Mouse (Mus musculus) skeletal muscle tissue, adult 2 months (tissue): ENCODE measurements around the gene Nudt3.
"Not testable (repeated sequence)": the region's sequence is repeated elsewhere in the genome, so short reads cannot be mapped to it uniquely, and the experiment has no call there.

Source experiments
- DNase-seq: peaks from one replicate; pipeline ENCODE4 v3.0.0-alpha.2; 2012; ENCODE audit warnings: low read depth, low spot score

Nudt3 gene

DNA sequence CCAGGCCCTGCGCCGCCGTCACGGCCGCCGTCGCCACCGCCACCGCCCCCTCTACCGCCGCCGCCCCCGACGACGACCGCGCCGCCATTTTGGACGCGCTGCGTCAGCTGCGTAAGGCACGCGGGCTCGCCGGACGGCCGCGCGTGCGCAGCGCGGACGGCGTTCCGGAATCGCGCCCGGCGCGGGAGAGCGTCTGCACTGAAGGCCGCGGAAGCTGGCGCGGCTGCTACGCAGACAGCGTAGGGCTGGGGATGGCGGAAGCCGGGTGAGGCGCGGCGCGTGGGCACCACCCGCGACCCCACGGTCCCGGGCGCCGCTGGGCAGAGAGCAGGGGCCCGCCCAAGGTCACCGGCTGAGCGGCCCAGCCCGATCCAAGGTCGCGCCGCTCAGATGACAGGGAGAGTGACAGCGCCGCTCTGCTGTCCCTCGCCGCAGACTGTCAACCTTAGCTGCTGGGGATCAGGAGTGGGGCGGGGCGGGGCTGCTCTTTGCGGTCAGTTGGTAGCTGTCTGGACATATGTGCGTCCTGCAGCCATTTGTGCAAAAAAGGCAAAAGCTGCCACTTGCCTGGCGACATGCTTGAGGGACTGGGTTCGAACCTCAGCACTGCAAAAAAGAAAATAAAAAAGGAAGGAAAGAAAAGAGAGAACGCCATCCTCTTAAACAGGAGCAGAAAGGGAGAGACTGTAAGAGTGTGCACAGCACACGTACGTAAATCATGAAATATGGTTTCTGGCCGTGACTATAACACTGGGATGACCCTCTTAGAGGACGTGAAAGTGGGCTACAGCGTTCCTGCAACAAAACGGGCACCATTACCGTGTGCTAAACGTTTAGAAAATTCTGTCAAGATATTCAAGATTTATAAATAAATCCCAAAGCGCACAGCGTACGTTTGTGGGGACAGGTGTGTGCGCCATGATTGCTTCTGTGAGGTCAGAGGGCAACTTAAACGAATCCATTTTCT, at the start of gene Nudt3:
Gene Nudt3 (minus strand): TSS at position 136 of the 967 bp plus-strand sequence.
- DNase-seq = peak; percentile 94

DNA sequence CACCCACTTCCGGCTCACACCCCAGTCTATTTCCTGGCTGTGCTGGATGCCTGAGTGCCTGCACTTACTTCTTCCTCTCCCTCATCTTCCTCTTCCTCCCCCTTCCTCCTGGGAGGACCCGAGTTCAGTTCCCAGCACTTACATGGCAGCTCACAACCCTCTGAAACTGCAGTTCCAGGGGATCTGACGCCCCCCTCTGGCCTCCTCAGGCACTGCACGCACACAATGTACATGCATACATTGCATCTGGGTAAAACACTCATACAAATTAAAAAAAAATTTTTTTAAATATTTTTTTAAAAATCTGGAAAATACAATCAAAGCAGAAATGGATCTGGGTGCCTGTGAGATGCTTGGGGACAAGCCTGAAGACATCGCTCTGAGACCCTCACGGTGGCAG, 48.4 kb upstream of the Nudt3 start:
- no peak for DNase-seq

DNA sequence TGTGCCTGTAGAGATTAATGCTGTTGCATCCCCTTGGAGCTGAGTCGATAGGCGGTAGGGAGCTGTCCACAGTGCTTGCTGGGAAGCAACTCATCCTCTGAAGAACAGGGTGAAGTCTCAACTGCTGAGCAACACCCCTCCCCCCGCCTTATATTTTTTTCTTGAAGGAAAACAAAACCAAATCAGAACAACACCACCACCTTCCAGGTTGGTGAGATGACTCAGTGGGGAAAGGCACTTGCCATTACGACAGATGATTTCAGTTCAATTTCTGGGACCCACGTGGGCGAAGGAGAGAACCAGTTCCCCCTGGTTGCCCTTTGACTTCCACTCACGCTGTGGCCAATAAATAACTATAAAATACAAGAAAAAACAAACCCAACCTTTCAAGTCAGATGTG, 35.5 kb upstream of the Nudt3 start:
- no peak for DNase-seq

DNA sequence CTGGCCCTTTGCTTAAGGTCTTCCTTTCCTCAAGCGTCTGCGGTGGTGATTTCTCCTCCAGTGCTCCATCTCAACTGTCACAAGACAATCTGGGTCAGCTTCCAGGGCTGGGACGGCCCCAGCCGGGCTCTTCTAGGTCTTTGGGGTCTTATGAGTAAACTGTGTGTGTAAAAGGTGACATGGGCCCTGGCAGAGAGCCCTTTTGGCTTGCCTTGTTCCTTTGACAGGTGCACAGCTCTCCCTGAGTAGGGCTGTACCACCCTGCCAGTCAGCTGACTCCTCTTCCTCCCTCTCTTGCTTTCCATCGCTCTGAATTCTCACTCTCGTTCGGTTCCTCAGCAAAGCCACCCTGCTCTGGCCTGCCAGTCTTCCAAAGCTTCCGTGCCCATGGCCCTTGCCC, 33.8 kb upstream of the Nudt3 start:
- no peak for DNase-seq

DNA sequence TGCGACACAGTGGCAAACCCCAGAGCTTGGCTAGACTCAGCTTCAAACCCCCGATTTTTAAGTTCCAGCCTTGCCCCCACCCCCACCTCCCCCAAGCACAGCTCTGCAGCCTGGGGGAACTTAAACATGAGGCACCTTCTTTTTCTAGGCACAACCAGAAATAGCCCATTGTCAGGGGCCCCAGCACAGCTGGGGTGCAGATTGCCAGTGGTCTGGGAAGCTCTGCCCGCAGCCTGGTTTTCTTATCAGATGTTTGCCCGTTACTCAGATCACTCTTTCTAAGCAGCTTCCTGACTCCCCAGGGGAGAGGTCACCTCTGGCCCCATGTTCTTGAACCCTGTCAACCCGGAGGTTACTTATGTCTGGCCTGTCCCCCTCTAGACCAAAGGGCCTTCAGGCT, 33.1 kb upstream of the Nudt3 start:
- no peak for DNase-seq

DNA sequence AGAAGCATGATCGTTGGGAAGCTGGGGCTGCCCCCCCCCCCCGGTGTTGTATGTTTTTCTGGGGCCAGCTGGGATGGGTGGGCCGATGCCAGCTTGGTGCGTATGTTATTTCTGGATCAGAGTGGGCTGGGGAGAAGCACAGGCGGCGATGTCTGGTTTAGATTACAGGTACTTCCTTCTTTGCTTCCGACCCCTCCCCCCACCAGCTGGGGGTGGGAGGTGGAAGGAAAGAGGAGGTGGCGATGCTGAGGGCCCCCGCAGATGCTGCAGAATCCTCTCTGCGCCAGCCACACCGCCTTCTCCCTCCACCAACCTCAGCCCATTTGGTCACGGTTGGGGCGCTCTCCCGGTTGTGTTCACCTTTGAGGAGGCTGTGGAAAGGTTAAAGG, 32.7 kb upstream of the Nudt3 start:
- no peak for DNase-seq

DNA sequence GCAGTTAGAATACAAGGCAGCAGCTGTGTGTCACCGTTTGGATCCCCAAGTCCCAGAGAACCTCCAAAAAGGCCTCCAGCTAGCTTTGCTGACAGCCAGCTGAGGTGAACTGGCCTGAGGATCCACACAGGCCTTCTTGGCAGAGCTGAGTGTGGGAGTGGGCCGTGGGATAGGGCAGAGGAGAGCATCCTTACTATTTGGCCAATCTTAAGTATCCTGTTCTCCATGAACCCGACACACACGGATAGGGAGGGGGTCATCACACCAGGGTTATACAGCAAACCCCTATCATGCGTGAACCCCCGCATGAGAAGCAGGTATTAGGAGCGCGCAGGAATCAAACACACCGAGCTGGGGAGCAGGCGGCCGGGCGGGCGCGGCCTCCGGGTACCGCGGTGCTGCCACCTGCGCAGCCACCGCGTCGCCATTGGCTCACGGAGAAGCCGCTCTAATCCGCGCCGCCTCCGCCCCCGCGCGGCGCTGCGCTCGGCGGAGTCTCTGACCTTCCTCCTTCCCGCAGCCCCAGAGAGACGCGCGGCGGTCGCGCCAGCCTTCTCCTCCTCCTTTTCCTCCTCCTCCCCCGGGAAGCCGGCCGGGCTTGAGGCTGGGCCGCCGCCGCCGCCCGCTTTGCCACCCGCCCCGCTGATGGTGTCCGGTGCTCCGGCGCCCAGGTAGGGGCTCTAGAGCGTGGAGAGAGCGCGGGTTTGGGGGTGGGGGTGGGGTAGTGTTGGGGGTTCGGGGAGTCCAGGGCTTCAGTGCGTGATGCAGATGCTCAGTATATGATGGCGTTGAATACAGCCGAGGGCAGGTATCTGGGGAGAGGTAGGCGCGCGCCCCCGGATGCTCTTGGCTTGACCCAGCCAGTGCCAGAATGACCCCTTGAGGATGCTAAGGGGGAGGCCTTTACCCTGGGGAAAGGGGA, 32.1 kb upstream of the Nudt3 start, which contains the start of gene Pacsin1:
Gene Pacsin1 (plus strand): TSS at position 421 of the 922 bp plus-strand sequence.
- DNase-seq = no peak

DNA sequence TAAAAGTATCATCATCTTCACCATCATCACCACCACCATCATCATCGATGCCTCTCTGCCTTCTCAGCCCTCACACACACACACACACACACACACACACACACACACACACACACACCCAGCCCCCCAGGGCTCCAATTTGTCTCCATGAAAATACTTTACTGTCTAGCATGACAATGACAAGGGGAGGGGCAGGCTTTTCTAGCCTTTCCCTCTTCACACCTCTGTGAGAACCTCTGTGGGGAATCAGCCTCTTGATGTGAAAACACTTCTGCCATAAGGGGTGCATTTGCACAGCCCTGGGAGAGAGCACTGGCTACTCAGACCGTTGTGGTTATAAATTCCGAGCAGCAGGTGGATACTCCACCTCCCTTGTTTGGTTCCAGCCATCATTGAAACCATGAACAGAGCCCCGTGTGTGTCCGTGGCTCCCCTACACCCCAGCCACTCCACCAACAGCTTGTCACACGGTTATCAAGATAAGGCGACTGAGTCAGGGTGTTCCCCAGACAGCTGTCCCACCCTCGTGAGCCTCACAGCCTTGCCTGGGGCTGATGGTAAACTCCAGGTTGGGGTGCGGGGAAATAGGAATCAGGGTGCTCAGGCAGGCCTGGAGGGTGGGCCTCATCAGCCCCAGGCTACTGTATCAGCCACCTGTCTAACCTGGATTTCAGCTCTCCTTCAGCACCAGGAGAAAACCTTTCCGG, 30.1 kb upstream of the Nudt3 start:
- DNase-seq = no peak

DNA sequence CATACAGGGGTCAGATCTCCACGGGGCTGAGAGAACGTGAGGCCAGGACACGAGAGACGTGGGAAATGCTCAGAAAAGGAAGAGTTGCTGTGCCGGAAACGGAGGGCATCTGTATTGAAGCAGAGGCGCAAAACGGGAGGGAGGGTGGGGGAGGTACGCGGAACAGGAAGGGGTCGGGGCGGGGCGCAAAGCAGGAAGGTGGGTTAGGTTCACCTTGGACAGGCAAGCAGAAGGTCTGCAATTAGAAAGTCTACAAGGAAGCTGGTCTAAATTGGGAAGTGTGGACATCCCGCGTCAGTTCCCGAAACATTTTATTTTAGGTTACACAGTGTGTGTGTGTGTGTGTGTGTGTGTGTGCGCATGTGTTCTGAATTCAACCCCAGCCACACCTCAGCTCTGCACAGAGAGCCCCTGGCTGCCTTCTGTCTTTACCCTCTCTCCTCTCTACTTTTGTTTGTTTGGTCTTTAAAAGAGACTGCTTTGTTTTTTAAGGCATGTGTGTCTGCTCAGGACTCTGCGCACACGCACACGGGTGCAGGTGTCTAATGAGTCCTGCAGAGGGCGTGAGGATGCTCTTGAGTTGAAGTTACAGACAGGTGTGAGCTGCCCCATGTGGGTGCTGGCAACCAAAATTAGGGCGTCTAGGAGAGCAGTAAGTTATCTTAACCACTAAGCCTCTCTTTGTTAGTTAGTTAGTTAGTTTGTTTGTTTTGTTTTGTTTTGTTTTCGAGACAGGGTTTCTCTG, 28.9 kb upstream of the Nudt3 start:
- DNase-seq = no peak

DNA sequence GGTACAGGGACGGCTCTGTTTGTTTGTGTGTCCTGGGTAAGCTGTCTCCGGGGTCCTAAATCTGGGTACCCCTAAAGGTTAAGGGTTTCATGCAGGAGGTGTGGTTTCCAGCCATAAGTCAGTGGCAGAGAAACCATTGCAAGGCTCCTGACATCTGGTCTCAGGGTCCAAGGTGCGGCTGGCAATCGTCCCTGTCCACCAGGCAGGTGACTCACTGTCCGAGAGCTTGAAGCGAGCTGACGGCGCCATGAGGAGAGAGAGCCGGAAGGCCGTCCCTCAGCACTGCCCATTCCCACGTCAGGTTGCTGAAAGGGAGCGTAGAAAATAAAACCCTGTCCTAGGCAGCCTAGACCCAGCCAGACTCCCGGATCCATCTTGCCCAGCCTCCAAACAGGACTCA, 27.3 kb upstream of the Nudt3 start:
- no peak for DNase-seq

DNA sequence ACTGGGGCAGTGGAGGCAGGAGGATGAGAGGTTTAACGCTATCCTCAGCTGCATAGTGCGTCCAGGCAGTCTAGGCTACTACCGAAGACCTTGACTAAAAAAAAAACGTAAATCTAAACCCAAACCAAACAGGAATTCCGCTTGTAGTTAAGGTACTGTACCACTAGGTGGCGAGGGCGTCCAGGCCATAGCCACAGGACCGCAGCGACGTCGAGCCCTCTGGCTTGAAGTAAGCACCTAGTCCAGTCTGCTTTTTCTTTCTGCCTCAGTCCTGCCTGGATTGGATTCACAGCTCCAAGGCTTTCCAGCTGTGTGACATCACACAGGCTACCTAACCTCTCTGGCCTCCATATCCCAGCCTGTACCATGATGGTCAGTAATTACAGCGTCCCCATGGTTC, 26.9 kb upstream of the Nudt3 start:
- DNase-seq = peak; percentile 48

DNA sequence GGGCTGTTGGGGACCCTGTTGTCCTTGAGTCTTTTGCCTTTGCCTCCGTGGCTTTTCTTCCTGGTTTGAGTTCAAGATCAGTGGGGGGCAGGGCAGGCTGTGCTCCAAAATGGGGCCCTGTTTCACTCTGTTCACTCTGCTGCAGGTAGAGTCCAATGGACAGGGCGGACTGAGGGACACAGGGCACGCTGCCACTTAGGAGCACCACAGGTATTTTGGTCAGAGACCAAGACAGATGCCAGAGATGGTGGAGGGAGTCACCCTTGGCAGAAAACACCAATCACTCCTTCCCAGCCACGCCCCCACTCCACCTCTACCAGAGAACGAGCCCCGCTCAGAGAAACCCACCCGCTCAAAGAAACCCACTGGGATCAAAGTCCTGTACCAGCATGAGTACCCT, 22.5 kb upstream of the Nudt3 start:
- DNase-seq = no peak

DNA sequence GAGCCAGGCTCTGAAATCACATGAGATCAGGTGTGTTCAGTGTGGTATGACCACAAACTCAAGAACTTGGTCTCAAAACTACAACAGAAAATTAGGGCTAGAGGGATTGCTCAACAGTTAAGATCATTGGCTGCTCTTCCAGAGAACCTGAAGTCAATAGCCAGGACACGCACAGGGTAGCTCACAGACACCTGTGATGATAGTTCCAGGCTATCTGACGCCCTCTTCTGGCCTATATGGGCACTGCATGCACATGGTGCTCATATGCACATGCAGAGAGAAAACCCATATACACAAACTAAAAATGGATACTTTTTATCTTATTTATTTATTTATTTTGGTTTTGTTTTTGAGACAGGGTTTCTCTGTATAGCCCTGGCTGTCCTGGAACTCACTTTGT, 21.3 kb upstream of the Nudt3 start:
- no peak for DNase-seq

DNA sequence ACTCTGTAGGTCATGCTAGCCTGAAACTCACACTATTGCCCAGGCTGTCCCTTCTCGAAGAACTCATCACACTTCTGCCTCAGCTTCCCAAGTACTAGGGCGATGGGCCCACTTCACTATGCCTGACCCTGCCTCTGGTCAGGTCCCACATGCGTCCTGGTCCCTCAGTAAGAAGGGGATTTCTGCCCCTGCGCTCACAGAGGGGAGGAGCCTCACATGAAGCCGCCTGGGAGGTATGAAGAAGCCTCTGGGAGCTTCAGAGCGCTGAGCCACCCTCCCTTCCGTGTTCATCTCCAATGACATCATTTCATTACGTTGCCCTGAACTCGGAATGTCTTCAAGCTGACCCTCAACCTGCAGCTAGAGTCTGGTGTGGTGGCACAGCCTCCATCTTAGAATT, 20.5 kb upstream of the Nudt3 start:
- no peak for DNase-seq

DNA sequence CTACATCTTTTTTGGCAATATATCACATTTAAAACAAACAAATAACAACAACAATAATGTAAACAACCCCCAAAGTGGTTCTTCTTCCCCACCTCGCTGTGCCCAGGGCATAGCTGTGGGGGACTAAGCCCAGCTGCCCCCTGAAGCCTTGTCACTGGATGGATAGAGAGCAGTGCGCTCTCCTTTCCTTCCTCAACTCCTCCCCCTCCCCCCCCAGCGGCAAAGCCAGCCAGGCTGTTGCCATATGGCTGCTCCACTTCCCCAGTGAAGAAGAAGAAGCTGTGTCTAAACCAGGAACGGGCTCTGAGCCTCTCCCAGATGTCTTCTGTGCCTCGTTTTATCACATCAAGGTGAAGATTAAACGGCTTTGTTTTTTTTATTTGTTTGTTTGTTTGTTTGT, 19.8 kb upstream of the Nudt3 start:
- no peak for DNase-seq

DNA sequence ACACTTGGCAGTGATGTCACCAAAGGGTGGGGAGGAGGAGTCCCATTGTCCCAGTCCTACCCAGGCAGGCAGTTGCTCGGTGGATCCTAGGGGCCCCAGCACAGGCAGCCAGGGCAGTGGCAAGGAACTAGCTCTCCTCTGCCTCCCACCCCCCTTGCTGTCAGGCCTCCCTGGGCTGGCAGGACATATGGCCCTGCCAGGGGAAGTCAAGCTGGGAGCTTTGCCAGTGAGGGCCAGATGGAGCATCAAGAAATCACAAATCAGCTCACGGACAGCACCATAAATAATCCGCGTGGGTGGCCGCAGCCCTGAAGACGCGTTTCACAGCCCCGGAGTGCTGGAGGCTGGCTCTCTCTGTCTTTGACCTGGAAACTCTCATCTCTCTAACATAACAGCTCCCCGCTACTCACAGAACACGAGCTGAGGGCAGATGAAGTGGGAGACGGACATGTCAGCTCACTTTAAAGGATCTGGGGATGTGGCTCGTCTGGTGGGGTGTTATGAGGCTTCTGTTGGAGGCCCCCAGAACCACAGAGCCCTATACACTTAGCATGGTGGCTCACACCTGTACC, 19.3 kb upstream of the Nudt3 start:
- no peak for DNase-seq

DNA sequence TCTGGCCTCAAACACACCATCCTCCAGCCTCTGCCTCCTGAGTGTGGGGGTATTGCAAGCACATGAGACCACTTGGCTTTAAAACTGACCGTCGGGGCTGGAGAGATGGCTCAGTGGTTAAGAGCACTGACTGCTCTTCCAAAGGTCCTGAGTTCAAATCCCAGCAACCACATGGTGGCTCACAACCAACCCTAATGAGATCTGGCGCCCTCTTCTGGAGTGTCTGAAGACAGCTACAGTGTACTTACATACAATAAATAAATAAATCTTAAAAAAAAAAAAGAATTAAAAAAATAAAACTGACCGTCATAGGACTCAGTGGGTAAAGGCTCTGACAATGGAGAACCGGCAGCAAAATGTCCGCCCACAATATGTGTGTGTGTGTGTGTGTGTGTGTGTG, 16.6 kb upstream of the Nudt3 start:
- not testable (repeated sequence) for DNase-seq

DNA sequence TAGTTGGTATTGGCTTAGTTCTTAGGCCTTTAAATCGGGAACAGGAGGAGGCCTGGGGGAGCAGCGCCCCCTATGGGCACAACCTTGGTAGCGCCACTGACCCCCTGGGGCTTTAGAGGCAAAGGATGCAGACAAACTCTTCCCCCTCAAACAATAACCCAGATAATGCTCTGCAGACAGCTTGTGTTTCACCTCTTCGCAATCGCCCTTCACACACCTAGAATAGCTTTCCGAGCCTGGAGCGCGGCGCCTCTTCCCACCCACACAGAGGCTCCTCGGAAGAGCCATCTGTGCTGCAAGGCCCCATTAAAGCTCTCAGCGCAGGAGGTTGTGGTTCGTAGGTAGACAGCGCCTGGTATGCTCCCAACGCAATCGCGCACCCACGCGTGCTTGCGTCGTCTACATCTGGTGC, 15.6 kb upstream of the Nudt3 start:
- DNase-seq = no peak

DNA sequence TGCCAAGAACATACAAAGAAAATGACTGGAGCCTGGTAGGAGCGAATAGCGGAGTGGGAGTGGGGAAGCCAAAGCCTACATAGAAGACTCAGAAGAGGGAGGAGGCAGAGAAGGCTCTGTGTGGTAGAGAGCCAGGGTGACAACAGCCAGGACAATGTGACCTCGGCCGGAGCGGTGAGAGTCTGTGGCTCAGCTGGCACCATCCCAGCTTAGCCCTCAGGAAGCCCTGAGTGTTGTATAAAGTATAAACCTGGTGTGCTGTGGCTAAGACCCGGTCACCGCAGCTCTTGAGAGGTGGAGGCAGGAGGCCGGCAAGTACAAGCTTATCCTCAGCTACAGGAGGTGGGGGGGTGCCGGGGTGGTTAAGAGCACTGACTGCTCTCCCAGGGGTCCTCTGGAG, 14.0 kb upstream of the Nudt3 start:
- no peak for DNase-seq

DNA sequence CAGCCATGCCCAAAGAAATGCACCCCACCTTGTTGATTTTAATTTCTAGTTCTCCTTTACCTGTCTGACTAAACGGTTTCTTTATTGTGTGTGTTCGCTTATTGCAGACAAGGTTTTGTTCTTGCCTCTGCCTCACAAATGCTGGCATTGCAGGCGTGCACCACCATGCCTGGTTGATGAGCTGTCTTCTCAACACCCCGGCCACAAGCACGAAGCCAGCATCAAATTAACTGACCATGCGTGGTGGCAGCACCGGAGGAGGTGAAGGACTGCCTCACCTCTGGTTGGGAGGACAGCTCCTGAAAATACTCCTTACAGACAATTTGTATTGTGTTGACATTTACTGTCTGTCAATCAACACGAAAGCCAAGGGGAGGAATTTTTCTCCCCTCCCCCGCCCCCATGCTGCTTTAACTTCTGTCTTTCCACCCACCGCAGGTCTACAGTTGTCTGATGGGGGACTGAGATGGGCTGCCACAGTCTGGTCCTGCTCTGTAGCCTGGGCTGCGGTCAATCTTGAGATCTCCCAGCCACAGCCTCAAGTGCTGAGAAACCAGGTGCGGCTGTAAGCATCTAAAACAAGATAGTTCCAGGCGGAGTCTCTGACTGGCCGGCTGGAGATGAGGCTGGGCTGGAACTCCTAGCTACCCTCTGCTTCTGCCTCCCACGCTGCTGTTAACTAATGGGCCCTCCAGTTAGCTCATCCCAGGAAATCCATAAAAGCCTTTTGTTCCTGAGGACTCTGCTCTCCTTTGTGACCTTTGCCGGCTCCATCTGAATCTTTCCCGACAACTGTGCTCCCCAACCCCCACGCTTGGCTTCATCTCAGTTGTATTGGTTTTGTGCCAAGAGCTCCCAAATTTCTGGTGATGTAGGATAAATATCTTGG, 13.1 kb upstream of the Nudt3 start, which contains the start of gene Rps10:
Gene Rps10 (minus strand): TSS at position 538 of the 889 bp plus-strand sequence.
- no peak for DNase-seq
